In genomic region chr4:133297801-133298238, GRCm38 (mm10) we compare ENCODE assay signal across 8 mouse cellular contexts. TPM values are rescaled to one million over a fixed set of nuclear protein-coding genes. Genes with fewer than 3 reads are reported as not detected.
DNase-seq lines count a peak whose midpoint lies in the region; ATAC-seq lines count a peak whose summit lies in the region.

No protein-coding gene starts in this region.

- ATAC-seq in erythroid progenitor cell, adult 5-6 weeks (replicated peaks; ENCODE audit: low FRiP score, poor library complexity, severe bottlenecking): peak; percentile 77
- ATAC-seq in heart, embryonic 12.5 days (ENCODE audit: insufficient number of reproducible peaks, low FRiP score): peak; percentile 72; the same call in 1 of the 2 replicates
- peak; percentile 53; the same call in 1 of the 2 replicates for ATAC-seq in kidney, embryonic 16.5 days (ENCODE audit: low FRiP score, low TSS enrichment)
- ATAC-seq in liver, embryonic 11.5 days (replicated peaks; ENCODE audit: low FRiP score): peak; percentile 67
- ATAC-seq in stomach, embryonic 14.5 days (ENCODE audit: insufficient number of reproducible peaks, insufficient read depth, low FRiP score, low read depth): peak; percentile 73; the same call in 1 of the 2 replicates

- H3K4me1 ChIP-seq in heart, embryonic 12.5 days (replicated peaks): peaks cover 38% of the 10 kb centered on the region
- H3K4me1 ChIP-seq in kidney, embryonic 16.5 days (ENCODE audit: insufficient read depth, low read length): peaks cover 29% of the 10 kb centered on the region
- peaks cover 9% of the 10 kb centered on the region; the same call in 1 of the 2 replicates for H3K4me1 ChIP-seq in liver, embryonic 11.5 days (replicated peaks; ENCODE audit: control insufficient read depth, insufficient read depth, low read length)
- H3K4me1 ChIP-seq in stomach, embryonic 14.5 days (ENCODE audit: control insufficient read depth, insufficient read depth, low read length): peaks cover 27% of the 10 kb centered on the region

- DNase-seq in CD4-positive helper T cell, adult 2 months (ENCODE audit: low read depth, low spot score): peak; percentile 83
- peak; percentile 94 for DNase-seq in brain, adult 2 months (ENCODE audit: low read depth, low spot score)
- peak; percentile 71 for DNase-seq in liver, embryonic 11.5 days (ENCODE audit: low spot score)
- DNase-seq in natural killer cell, adult 2 months (ENCODE audit: low spot score in 2 of 2): peak; percentile 53 to 68

- WGBS in heart, embryonic 12.5 days: 1% methylated on average over 5 of the region's 5 CpGs
- 0% methylated on average over 5 of the region's 5 CpGs for WGBS in kidney, embryonic 16.5 days
- 5% methylated on average over 5 of the region's 5 CpGs for WGBS in liver, embryonic 11.5 days
- 3% methylated on average over 5 of the region's 5 CpGs for WGBS in stomach, embryonic 14.5 days

- H3K4me3 ChIP-seq in heart, embryonic 12.5 days: no peak overlapping the region
- no peak overlapping the region for H3K4me3 ChIP-seq in kidney, embryonic 16.5 days (ENCODE audit: low read length)
- H3K4me3 ChIP-seq in liver, embryonic 11.5 days (ENCODE audit: low read depth, low read length): no peak overlapping the region
- H3K4me3 ChIP-seq in stomach, embryonic 14.5 days (ENCODE audit: low read depth, low read length): no peak overlapping the region

- H3K4me2 ChIP-seq in heart, embryonic 12.5 days: no peak overlapping the region
- H3K4me2 ChIP-seq in kidney, embryonic 16.5 days (replicated peaks; ENCODE audit: low read depth, low read length): no peak overlapping the region
- H3K4me2 ChIP-seq in liver, embryonic 11.5 days: no peak overlapping the region
- H3K4me2 ChIP-seq in stomach, embryonic 14.5 days (replicated peaks; ENCODE audit: low read depth, low read length): no peak overlapping the region

- no peak overlapping the region for H3K9ac ChIP-seq in heart, embryonic 12.5 days
- peak overlapping the region; percentile 27; the same call in 1 of the 2 replicates for H3K9ac ChIP-seq in kidney, embryonic 16.5 days (replicated peaks; ENCODE audit: low read length)
- H3K9ac ChIP-seq in liver, embryonic 11.5 days (ENCODE audit: low read depth, low read length): no peak overlapping the region
- H3K9ac ChIP-seq in stomach, embryonic 14.5 days (replicated peaks; ENCODE audit: low read depth, low read length): no peak overlapping the region

- peaks cover 62% of the 10 kb centered on the region for H3K36me3 ChIP-seq in heart, embryonic 12.5 days
- H3K36me3 ChIP-seq in kidney, embryonic 16.5 days (ENCODE audit: insufficient read depth, low read length): peaks cover 27% of the 10 kb centered on the region; the same call in 1 of the 2 replicates
- peaks cover 5% of the 10 kb centered on the region; the same call in 1 of the 2 replicates for H3K36me3 ChIP-seq in liver, embryonic 11.5 days (ENCODE audit: control insufficient read depth, insufficient read depth, low read length)
- H3K36me3 ChIP-seq in stomach, embryonic 14.5 days (ENCODE audit: control insufficient read depth, insufficient read depth, low read length): peaks cover 29% of the 10 kb centered on the region

- H3K27ac ChIP-seq in heart, embryonic 12.5 days (ENCODE audit: poor library complexity, severe bottlenecking): 0 out of 2 replicates have a peak overlapping the region, but pooled peaks have one; percentile 0
- H3K27ac ChIP-seq in kidney, embryonic 16.5 days (ENCODE audit: low read length): no peak overlapping the region
- H3K27ac ChIP-seq in liver, embryonic 11.5 days (ENCODE audit: low read depth, low read length): no peak overlapping the region
- H3K27ac ChIP-seq in stomach, embryonic 14.5 days (ENCODE audit: low read length): peak overlapping the region; percentile 45; the same call in 1 of the 2 replicates

- H3K9me3 ChIP-seq in heart, embryonic 12.5 days (replicated peaks): no peaks in the 10 kb centered on the region
- H3K9me3 ChIP-seq in kidney, embryonic 16.5 days (ENCODE audit: low read length): no peaks in the 10 kb centered on the region
- H3K9me3 ChIP-seq in liver, embryonic 11.5 days (ENCODE audit: control insufficient read depth, low read length): no peaks in the 10 kb centered on the region
- H3K9me3 ChIP-seq in stomach, embryonic 14.5 days (ENCODE audit: control insufficient read depth, low read depth, low read length): no peaks in the 10 kb centered on the region

- 0 out of 2 replicates have a peak, but pooled peaks cover 11% of the 10 kb centered on the region for H3K27me3 ChIP-seq in heart, embryonic 12.5 days (replicated peaks)
- H3K27me3 ChIP-seq in kidney, embryonic 16.5 days (ENCODE audit: insufficient read depth, low read length): no peaks in the 10 kb centered on the region
- H3K27me3 ChIP-seq in liver, embryonic 11.5 days (replicated peaks; ENCODE audit: control insufficient read depth, insufficient read depth, low read length): no peaks in the 10 kb centered on the region
- H3K27me3 ChIP-seq in stomach, embryonic 14.5 days (ENCODE audit: control insufficient read depth, insufficient read depth, low read length): no peaks in the 10 kb centered on the region

RNA-seq across cellular contexts. Expression of gene Tmem222, which starts 20.2 kb away (rescaled TPM):
- total RNA-seq in erythroid progenitor cell, adult 5-6 weeks (2015; ENCODE audit: low replicate concordance): 5.0 and 10.1 TPM in 2 replicates
- total RNA-seq in erythroid progenitor cell, adult 5-6 weeks (2017; ENCODE audit: low replicate concordance): 9.8 and 11.3 TPM in 2 replicates
- polyA plus RNA-seq in heart, embryonic 12.5 days (2016; fragmentation: Nextera tagmentation; extraction: Ambion mirVana): 52.4 and 55.2 TPM in 2 replicates
- 90.4 and 97.7 TPM in 2 replicates for polyA plus RNA-seq in kidney, embryonic 16.5 days (2015; fragmentation: Nextera tagmentation; extraction: Ambion mirVana)
- 73.5 and 74.2 TPM in 2 replicates for polyA plus RNA-seq in liver, embryonic 11.5 days (2014; fragmentation: Nextera tagmentation; extraction: Ambion mirVana)
- 88.1 and 88.6 TPM in 2 replicates for polyA plus RNA-seq in stomach, embryonic 14.5 days (2014; fragmentation: Nextera tagmentation; extraction: Ambion mirVana)

RNA-seq across cellular contexts. Expression of gene Sytl1, which starts 34.9 kb away (rescaled TPM):
- 0.84 TPM in 1 of 2 replicates, not detected in the other for total RNA-seq in erythroid progenitor cell, adult 5-6 weeks (2015; ENCODE audit: low replicate concordance)
- 1.8 TPM in 1 of 2 replicates, not detected in the other for total RNA-seq in erythroid progenitor cell, adult 5-6 weeks (2017; ENCODE audit: low replicate concordance)
- polyA plus RNA-seq in heart, embryonic 12.5 days (2016; fragmentation: Nextera tagmentation; extraction: Ambion mirVana): 0.41 and 0.47 TPM in 2 replicates
- 1.1 and 1.5 TPM in 2 replicates for polyA plus RNA-seq in kidney, embryonic 16.5 days (2015; fragmentation: Nextera tagmentation; extraction: Ambion mirVana)
- polyA plus RNA-seq in liver, embryonic 11.5 days (2014; fragmentation: Nextera tagmentation; extraction: Ambion mirVana): 0.39 and 0.52 TPM in 2 replicates
- polyA plus RNA-seq in stomach, embryonic 14.5 days (2014; fragmentation: Nextera tagmentation; extraction: Ambion mirVana): 9.3 and 10.3 TPM in 2 replicates

RNA-seq across cellular contexts. Expression of gene Wdtc1, which starts 55.5 kb away (rescaled TPM):
- total RNA-seq in erythroid progenitor cell, adult 5-6 weeks (2015; ENCODE audit: low replicate concordance): 16.2 and 28.5 TPM in 2 replicates
- 9.0 and 10.1 TPM in 2 replicates for total RNA-seq in erythroid progenitor cell, adult 5-6 weeks (2017; ENCODE audit: low replicate concordance)
- polyA plus RNA-seq in heart, embryonic 12.5 days (2016; fragmentation: Nextera tagmentation; extraction: Ambion mirVana): 16.1 and 17.9 TPM in 2 replicates
- polyA plus RNA-seq in kidney, embryonic 16.5 days (2015; fragmentation: Nextera tagmentation; extraction: Ambion mirVana): 12.9 and 14.4 TPM in 2 replicates
- 14.0 and 14.5 TPM in 2 replicates for polyA plus RNA-seq in liver, embryonic 11.5 days (2014; fragmentation: Nextera tagmentation; extraction: Ambion mirVana)
- 18.5 and 19.9 TPM in 2 replicates for polyA plus RNA-seq in stomach, embryonic 14.5 days (2014; fragmentation: Nextera tagmentation; extraction: Ambion mirVana)

RNA-seq across cellular contexts. Expression of gene Map3k6, which starts 57.2 kb away (rescaled TPM):
- total RNA-seq in erythroid progenitor cell, adult 5-6 weeks (2015; ENCODE audit: low replicate concordance): 4.2 TPM in 1 of 2 replicates, not detected in the other
- 8.1 TPM in 1 of 2 replicates, not detected in the other for total RNA-seq in erythroid progenitor cell, adult 5-6 weeks (2017; ENCODE audit: low replicate concordance)
- 2.3 and 3.2 TPM in 2 replicates for polyA plus RNA-seq in heart, embryonic 12.5 days (2016; fragmentation: Nextera tagmentation; extraction: Ambion mirVana)
- polyA plus RNA-seq in kidney, embryonic 16.5 days (2015; fragmentation: Nextera tagmentation; extraction: Ambion mirVana): 3.8 TPM in 2 replicates
- 2.2 and 3.5 TPM in 2 replicates for polyA plus RNA-seq in liver, embryonic 11.5 days (2014; fragmentation: Nextera tagmentation; extraction: Ambion mirVana)
- 3.1 and 3.4 TPM in 2 replicates for polyA plus RNA-seq in stomach, embryonic 14.5 days (2014; fragmentation: Nextera tagmentation; extraction: Ambion mirVana)

Comparison
In these comparisons a context has a peak if more than half of its experiments do, and no peak if none do; other contexts are left out.
1. H3K27ac ChIP-seq: peak in heart, embryonic 12.5 days (single experiment) and stomach, embryonic 14.5 days (single experiment); none in kidney, embryonic 16.5 days (single experiment) and liver, embryonic 11.5 days (single experiment).
2. Peak in every context shown above with its lines, with median percentiles within 50 percentile points of each other: DNase-seq and ATAC-seq.